Mouse (Mus musculus) lung, adult 2 months (tissue): ENCODE data around the gene Cebpa.

Source experiments
- CTCF ChIP-seq: fragments of 200-500 bp; IDR thresholded peaks from 2 replicates; pipeline ENCODE4 v1.5.1; 2011; ENCODE audit warnings: mild to moderate bottlenecking, low read length, control low read depth; ENCODE audit not compliant: insufficient read depth
- POLR2A ChIP-seq: fragments of 200-500 bp; IDR thresholded peaks from 2 replicates; pipeline ENCODE4 v1.6.1; 2011; ENCODE audit warnings: low read depth, mild to moderate bottlenecking, control low read depth, low read length, borderline replicate concordance; ENCODE audit errors: extremely low read depth

GRCm38 (mm10) chr7:35090550-35090949 is 28.5 kb upstream of the Cebpa start:
- TF ChIP-seq CTCF = no peak
- no peak for TF ChIP-seq POLR2A
